Mouse (Mus musculus): ENCODE measurements at regions not wholly inside any gene's neighbourhood (a gene's known extent, or its start where the extent isn't known, plus 50 kb on each side); places are given as distances from the start of the nearest gene placed in this dataset.

- TF ChIP-seq CTCF (conservative IDR thresholded peaks at IDR 0.05; ENCODE audit: low read length) (no peak), POU5F1 (IDR thresholded peaks at IDR 0.05; ENCODE audit: borderline replicate concordance, low read length) (no peak), NANOG (IDR thresholded peaks at IDR 0.05; ENCODE audit: borderline replicate concordance, low read length) (no peak)
These were observed 59.4 kb upstream of the Frmd4a start for GRCm38 (mm10) chr2:3958065-3958641.
